Mouse (Mus musculus) ovary, adult 18-20 months (tissue): ENCODE measurements around the gene Srsf2.
"Not testable (repeated sequence)": the region's sequence is repeated elsewhere in the genome, so short reads cannot be mapped to it uniquely, and the experiment has no call there.

Source experiments
- DNase-seq: peaks from one replicate; pipeline ENCODE4 v3.0.0; 2022; ENCODE audit warnings: low spot score, mixed read lengths

Srsf2 gene

GRCm38 (mm10) chr11:116852891-116853511 lies at the start of gene Srsf2:
TSS of gene Srsf2 (minus strand) at chr11:116853094.
- DNase-seq = peak; percentile 92

GRCm38 (mm10) chr11:116902588-116902987 lies 49.7 kb upstream of the Srsf2 start:
- not testable (repeated sequence) for DNase-seq

GRCm38 (mm10) chr11:116899247-116899646 lies 46.4 kb upstream of the Srsf2 start:
- no peak for DNase-seq

- DNase-seq = no peak
Observed at GRCm38 (mm10) chr11:116895402-116895801, 42.5 kb upstream of the Srsf2 start.

- DNase-seq = no peak
Observed at GRCm38 (mm10) chr11:116893532-116894442, 40.9 kb upstream of the Srsf2 start.

- no peak for DNase-seq
Observed at GRCm38 (mm10) chr11:116887136-116887535, 34.2 kb upstream of the Srsf2 start.

GRCm38 (mm10) chr11:116885275-116886151 lies 32.6 kb upstream of the Srsf2 start:
- DNase-seq = peak; percentile 45

- no peak for DNase-seq
Observed at GRCm38 (mm10) chr11:116884061-116884460, 31.2 kb upstream of the Srsf2 start.

GRCm38 (mm10) chr11:116882446-116882845 lies 29.6 kb upstream of the Srsf2 start:
- DNase-seq = no peak

GRCm38 (mm10) chr11:116881440-116881839 lies 28.5 kb upstream of the Srsf2 start:
- no peak for DNase-seq

GRCm38 (mm10) chr11:116880839-116881238 lies 27.9 kb upstream of the Srsf2 start:
- DNase-seq = no peak

- no peak for DNase-seq
Observed at GRCm38 (mm10) chr11:116878454-116878853, 25.6 kb upstream of the Srsf2 start.

- no peak for DNase-seq
Observed at GRCm38 (mm10) chr11:116873987-116874386, 21.1 kb upstream of the Srsf2 start.

GRCm38 (mm10) chr11:116871538-116871937 lies 18.6 kb upstream of the Srsf2 start:
- DNase-seq = no peak

GRCm38 (mm10) chr11:116869641-116870040 lies 16.7 kb upstream of the Srsf2 start:
- no peak for DNase-seq

GRCm38 (mm10) chr11:116869223-116869622 lies 16.3 kb upstream of the Srsf2 start:
- no peak for DNase-seq

- DNase-seq = no peak
Observed at GRCm38 (mm10) chr11:116868129-116868528, 15.2 kb upstream of the Srsf2 start.

GRCm38 (mm10) chr11:116865945-116866585 lies 13.2 kb upstream of the Srsf2 start:
- no peak for DNase-seq

GRCm38 (mm10) chr11:116864444-116864843 lies 11.6 kb upstream of the Srsf2 start:
- DNase-seq = no peak

- no peak for DNase-seq
Observed at GRCm38 (mm10) chr11:116857183-116857850, 4.4 kb upstream of the Srsf2 start.

GRCm38 (mm10) chr11:116854279-116854678 lies 1.4 kb upstream of the Srsf2 start:
- DNase-seq = no peak
